21 mouse cellular contexts compared by ENCODE assay signal in the genomic region with DNA sequence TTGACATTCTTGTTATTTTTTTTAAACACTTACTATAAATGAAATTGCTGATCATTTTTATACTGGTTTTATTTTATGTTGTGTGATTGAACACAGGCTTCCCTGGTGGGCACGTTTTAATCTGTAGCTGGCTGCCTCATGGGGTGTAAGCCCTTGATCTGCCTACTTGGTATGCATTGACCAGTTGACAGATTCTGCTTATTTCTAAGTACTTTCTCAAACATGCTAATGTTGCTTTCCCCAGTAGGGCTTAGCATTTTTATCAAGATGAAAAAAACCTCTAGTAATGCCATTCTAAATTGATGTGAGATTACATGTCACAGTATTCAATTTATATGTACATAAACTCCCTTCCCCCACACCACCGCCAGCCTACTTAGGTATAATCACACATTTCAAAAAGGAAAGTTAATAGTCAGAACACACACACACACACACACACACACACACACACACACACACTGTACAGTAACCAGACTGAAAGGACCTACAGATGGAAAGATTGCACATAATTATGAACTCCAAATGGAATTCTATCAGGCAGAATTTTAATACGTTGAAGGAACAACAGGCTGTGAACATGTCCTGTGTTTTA. TPM values are rescaled to one million over a fixed set of nuclear protein-coding genes. Genes with fewer than 3 reads are reported as not detected.
A peak's percentile ranks its signal among the peaks of the same experiment; 100 is the strongest.
DNase-seq lines count a peak whose midpoint lies in the region; ATAC-seq and TF ChIP-seq lines count a peak whose summit lies in the region.
"Had no signal": no experiment of that assay in that cellular context is flagged by ENCODE, and none has a peak within 500 bp of the region (broad histone marks: within the 10 kb centered on the region; RNA-seq: fewer than 3 reads in every experiment).

No protein-coding gene starts in this region.

- H3K4me3 ChIP-seq in forebrain, embryonic 13.5 days: no peak overlapping the region
- H3K4me3 ChIP-seq in forebrain, postnatal 0 days (ENCODE audit: low read depth, low read length): no peak overlapping the region
- H3K4me3 ChIP-seq in midbrain, embryonic 11.5 days (ENCODE audit: low read depth, low read length): no peak overlapping the region
- no peak overlapping the region for H3K4me3 ChIP-seq in midbrain, embryonic 10.5 days
- H3K4me3 ChIP-seq in midbrain, embryonic 14.5 days (replicated peaks; ENCODE audit: low read depth, low read length): no peak overlapping the region
- H3K4me3 ChIP-seq: embryonic facial prominence, embryonic 15.5 days; erythroblast, embryonic 14.5 days; forebrain, embryonic 10.5 days; heart, embryonic 10.5 days; heart, embryonic 15.5 days had no signal

- no peak for DNase-seq in forebrain, postnatal 0 days
- no peak for DNase-seq in midbrain, embryonic 11.5 days (ENCODE audit: low spot score, missing footprints)
- DNase-seq in midbrain, embryonic 10.5 days (ENCODE audit: low spot score): no peak
- peak; percentile 64 for DNase-seq in midbrain, embryonic 14.5 days
- no peak for DNase-seq in retina, postnatal 1 day
- no peak for DNase-seq in cerebellum, adult 9-10 months
- DNase-seq: adrenal gland, postnatal 14 days; cerebellum, adult 18-20 months; cerebellum, postnatal 14 days; embryo, embryonic 11 days; gastrocnemius, postnatal 10 days; heart, adult 18-20 months; heart, postnatal 14 days; kidney, adult 11 months had no signal

- WGBS in forebrain, embryonic 13.5 days: 60% methylated on average over 3 of the region's 3 CpGs
- WGBS in forebrain, postnatal 0 days: 51% methylated on average over 3 of the region's 3 CpGs
- WGBS in midbrain, embryonic 11.5 days: 70% methylated on average over 3 of the region's 3 CpGs
- WGBS in midbrain, embryonic 10.5 days: 80% methylated on average over 3 of the region's 3 CpGs
- 36% methylated on average over 3 of the region's 3 CpGs for WGBS in midbrain, embryonic 14.5 days

- no peak overlapping the region for H3K27ac ChIP-seq in forebrain, embryonic 13.5 days
- H3K27ac ChIP-seq in forebrain, postnatal 0 days (ENCODE audit: low read depth, low read length): no peak overlapping the region
- no peak overlapping the region for H3K27ac ChIP-seq in midbrain, embryonic 11.5 days (ENCODE audit: low read depth, low read length)
- H3K27ac ChIP-seq in midbrain, embryonic 10.5 days (replicated peaks): no peak overlapping the region
- H3K27ac ChIP-seq in midbrain, embryonic 14.5 days (replicated peaks; ENCODE audit: low read depth, low read length): 0 out of 2 replicates have a peak overlapping the region, but pooled peaks have one; percentile 3
- H3K27ac ChIP-seq: embryonic facial prominence, embryonic 15.5 days; forebrain, embryonic 10.5 days; heart, embryonic 10.5 days; heart, embryonic 15.5 days; hindbrain, postnatal 0 days had no signal

- H3K4me2 ChIP-seq in forebrain, embryonic 13.5 days: no peak overlapping the region
- no peak overlapping the region for H3K4me2 ChIP-seq in forebrain, postnatal 0 days (ENCODE audit: low read depth)
- no peak overlapping the region for H3K4me2 ChIP-seq in midbrain, embryonic 11.5 days
- H3K4me2 ChIP-seq in midbrain, embryonic 14.5 days (ENCODE audit: low read length): no peak overlapping the region
- H3K4me2 ChIP-seq: embryonic facial prominence, embryonic 15.5 days; heart, embryonic 15.5 days had no signal

- no peak for TF ChIP-seq CTCF in forebrain, postnatal 0 days (IDR thresholded peaks at IDR 0.05; ENCODE audit: low read depth)

- ATAC-seq in forebrain, embryonic 13.5 days: peak; percentile 27; the same call in 1 of the 2 replicates
- ATAC-seq in forebrain, postnatal 0 days: no peak
- peak; percentile 72; the same call in 1 of the 2 replicates for ATAC-seq in midbrain, embryonic 11.5 days (ENCODE audit: low FRiP score)
- ATAC-seq in midbrain, embryonic 14.5 days (ENCODE audit: low FRiP score, low TSS enrichment): peak; percentile 79
- ATAC-seq: hindbrain, postnatal 0 days had no signal

- no peaks in the 10 kb centered on the region for H3K4me1 ChIP-seq in forebrain, embryonic 13.5 days
- no peaks in the 10 kb centered on the region for H3K4me1 ChIP-seq in forebrain, postnatal 0 days (ENCODE audit: insufficient read depth)
- H3K4me1 ChIP-seq in midbrain, embryonic 11.5 days (ENCODE audit: control insufficient read depth, insufficient read depth, low read length): no peaks in the 10 kb centered on the region
- no peaks in the 10 kb centered on the region for H3K4me1 ChIP-seq in midbrain, embryonic 10.5 days
- 0 out of 2 replicates have a peak, but pooled peaks cover 2% of the 10 kb centered on the region for H3K4me1 ChIP-seq in midbrain, embryonic 14.5 days (ENCODE audit: control insufficient read depth, insufficient read depth, low read length)
- H3K4me1 ChIP-seq: embryonic facial prominence, embryonic 15.5 days; forebrain, embryonic 10.5 days; heart, embryonic 10.5 days; heart, embryonic 15.5 days had no signal

- H3K9ac ChIP-seq in forebrain, embryonic 13.5 days: no peak overlapping the region
- H3K9ac ChIP-seq in forebrain, postnatal 0 days: no peak overlapping the region
- no peak overlapping the region for H3K9ac ChIP-seq in midbrain, embryonic 11.5 days (ENCODE audit: low read length)
- no peak overlapping the region for H3K9ac ChIP-seq in midbrain, embryonic 14.5 days (replicated peaks; ENCODE audit: low read length)
- H3K9ac ChIP-seq: embryonic facial prominence, embryonic 15.5 days; heart, embryonic 15.5 days had no signal

- H3K27me3 ChIP-seq in forebrain, embryonic 13.5 days: no peaks in the 10 kb centered on the region
- H3K27me3 ChIP-seq in forebrain, postnatal 0 days (ENCODE audit: insufficient read depth, low read length): no peaks in the 10 kb centered on the region
- no peaks in the 10 kb centered on the region for H3K27me3 ChIP-seq in midbrain, embryonic 11.5 days (ENCODE audit: control insufficient read depth, insufficient read depth, low read length)
- H3K27me3 ChIP-seq in midbrain, embryonic 10.5 days (ENCODE audit: low read depth, poor library complexity, severe bottlenecking): no peaks in the 10 kb centered on the region
- no peaks in the 10 kb centered on the region for H3K27me3 ChIP-seq in midbrain, embryonic 14.5 days (ENCODE audit: control insufficient read depth, insufficient read depth, low read length)
- H3K27me3 ChIP-seq: embryonic facial prominence, embryonic 15.5 days; heart, embryonic 15.5 days had no signal

- H3K36me3 ChIP-seq in forebrain, embryonic 13.5 days (ENCODE audit: poor library complexity, severe bottlenecking): peaks cover 19% of the 10 kb centered on the region
- H3K36me3 ChIP-seq in forebrain, postnatal 0 days (ENCODE audit: insufficient read depth): peaks cover 24% of the 10 kb centered on the region; the same call in 1 of the 2 replicates
- no peaks in the 10 kb centered on the region for H3K36me3 ChIP-seq in midbrain, embryonic 11.5 days (ENCODE audit: control insufficient read depth, insufficient read depth, low read length)
- H3K36me3 ChIP-seq in midbrain, embryonic 10.5 days: peaks cover 31% of the 10 kb centered on the region
- H3K36me3 ChIP-seq in midbrain, embryonic 14.5 days (ENCODE audit: control insufficient read depth, insufficient read depth, low read length): peaks cover 19% of the 10 kb centered on the region
- H3K36me3 ChIP-seq: heart, embryonic 15.5 days had no signal

- no peaks in the 10 kb centered on the region for H3K9me3 ChIP-seq in forebrain, embryonic 13.5 days (replicated peaks)
- H3K9me3 ChIP-seq in forebrain, postnatal 0 days (ENCODE audit: low read length): no peaks in the 10 kb centered on the region
- H3K9me3 ChIP-seq in midbrain, embryonic 11.5 days (ENCODE audit: control insufficient read depth, low read length): no peaks in the 10 kb centered on the region
- H3K9me3 ChIP-seq in midbrain, embryonic 10.5 days (replicated peaks): no peaks in the 10 kb centered on the region
- no peaks in the 10 kb centered on the region for H3K9me3 ChIP-seq in midbrain, embryonic 14.5 days (ENCODE audit: control insufficient read depth, low read length)
- H3K9me3 ChIP-seq: embryonic facial prominence, embryonic 15.5 days; forebrain, embryonic 10.5 days; heart, embryonic 10.5 days; heart, embryonic 15.5 days had no signal

RNA-seq across cellular contexts. Expression of gene Dph5, which starts 10.8 kb away (rescaled TPM):
- 29.8 and 30.2 TPM in 2 replicates for polyA plus RNA-seq in forebrain, embryonic 13.5 days (2015; fragmentation: Nextera tagmentation; extraction: Ambion mirVana)
- total RNA-seq in forebrain, postnatal 0 days (2014; rRNA removed): 16.8 and 20.0 TPM in 2 replicates
- 19.4 and 20.1 TPM in 2 replicates for polyA plus RNA-seq in forebrain, postnatal 0 days (2015; fragmentation: Nextera tagmentation; extraction: Ambion mirVana)
- polyA plus RNA-seq in midbrain, embryonic 11.5 days (2014; fragmentation: Nextera tagmentation; extraction: Ambion mirVana): 25.2 and 28.4 TPM in 2 replicates
- polyA plus RNA-seq in midbrain, embryonic 10.5 days (2016; fragmentation: Nextera tagmentation; extraction: Ambion mirVana): 29.5 and 31.0 TPM in 2 replicates
- polyA plus RNA-seq in midbrain, embryonic 14.5 days (2014; fragmentation: Nextera tagmentation; extraction: Ambion mirVana): 24.2 and 25.0 TPM in 2 replicates
